Mouse (Mus musculus) B cell, adult 2 months (primary cell): ENCODE data around the gene Sap30l.

ENCODE experiments used
- DNase-seq, 2 experiments: peaks; one replicate each; pipeline ENCODE4 v3.0.0; 2022

Sap30l gene

DNA sequence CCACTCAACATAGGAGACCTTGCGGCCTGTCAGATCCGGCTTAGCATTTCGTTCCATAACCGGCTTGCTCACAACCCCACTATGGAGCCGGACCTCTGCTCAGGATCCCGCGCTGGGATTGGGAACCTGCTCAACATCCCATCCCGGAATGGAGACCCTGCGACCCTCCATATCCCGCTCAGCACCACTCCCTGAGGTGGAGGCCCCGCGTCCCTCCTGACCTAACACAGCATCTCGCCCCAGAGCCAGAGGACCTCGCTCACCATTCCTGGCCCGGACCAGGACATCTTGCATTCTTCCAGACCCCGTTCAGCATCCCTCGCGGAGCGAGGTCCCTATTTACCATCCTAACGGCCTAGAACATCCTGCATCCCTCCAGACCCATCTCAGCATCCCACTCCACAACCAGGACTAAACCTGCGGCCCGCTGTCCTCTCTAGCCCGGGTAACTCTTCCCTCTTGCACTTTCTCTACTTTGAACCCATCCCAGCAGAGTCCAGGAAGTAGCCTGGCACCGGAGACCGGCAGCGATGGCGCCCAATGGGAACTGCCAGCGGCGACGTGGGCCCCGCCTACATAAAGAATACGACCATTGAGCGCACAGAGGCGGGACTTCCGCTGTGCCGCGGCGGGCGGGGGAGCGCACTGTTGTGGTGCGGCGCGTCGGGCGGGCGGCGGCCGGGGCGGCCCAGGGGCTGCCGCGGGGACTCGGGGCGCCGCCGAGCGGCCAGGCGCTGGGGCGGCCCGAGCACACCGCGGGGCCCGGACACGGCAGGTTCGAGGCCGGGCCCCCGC, at the start of gene Sap30l:
Gene Sap30l (plus strand): TSS at position 667 of the 795 bp plus-strand sequence.
- DNase-seq, result peak; percentile 97

- DNase-seq, result no peak
Observed at GRCm38 (mm10) chr11:57753538-57754203, 47.8 kb upstream of the Sap30l start.

DNA sequence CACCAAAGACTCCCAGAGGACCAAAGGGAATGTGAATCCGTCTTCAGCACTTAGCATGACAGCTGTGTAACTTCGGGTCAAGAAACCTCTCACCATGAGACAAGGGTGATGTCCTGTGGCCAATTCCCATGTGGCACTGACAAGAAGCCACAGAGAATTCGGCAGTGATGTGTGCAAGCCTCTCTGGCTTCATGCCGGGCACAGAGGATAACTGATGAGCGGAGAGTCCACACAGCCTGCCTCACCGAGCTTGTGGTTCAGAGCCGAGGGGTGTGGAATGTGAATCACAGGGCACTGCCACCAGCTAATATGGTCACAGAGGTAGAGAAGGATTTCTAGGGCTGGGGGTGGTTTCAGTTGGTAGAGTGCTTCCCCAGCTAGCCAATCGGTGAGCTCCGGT, 42.8 kb upstream of the Sap30l start:
- no peak for DNase-seq

- no peak for DNase-seq
Observed at GRCm38 (mm10) chr11:57760509-57761058, 40.9 kb upstream of the Sap30l start.

DNA sequence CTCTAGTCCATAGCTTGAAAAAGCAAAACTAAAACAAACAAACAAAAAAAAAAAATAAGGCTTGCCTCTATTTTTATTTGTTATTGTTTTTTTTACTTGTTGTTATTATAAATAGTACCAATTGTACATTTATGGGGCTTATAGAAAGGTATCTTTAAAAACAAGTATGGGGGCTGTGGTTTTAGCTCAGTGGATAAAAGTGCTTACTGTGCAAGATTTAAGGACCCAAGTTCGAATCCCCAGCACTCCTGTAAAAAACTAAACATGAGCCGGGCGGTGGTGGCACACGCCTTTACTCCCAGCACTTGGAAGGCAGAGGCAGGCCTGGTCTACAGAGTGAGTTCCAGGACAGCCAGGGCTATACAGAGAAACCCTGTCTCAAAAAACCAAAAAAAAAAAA, 40.1 kb upstream of the Sap30l start:
- DNase-seq, result no peak

- DNase-seq, result peak; percentile 17 to 25
Observed at GRCm38 (mm10) chr11:57764124-57764523, 37.3 kb upstream of the Sap30l start.

DNA sequence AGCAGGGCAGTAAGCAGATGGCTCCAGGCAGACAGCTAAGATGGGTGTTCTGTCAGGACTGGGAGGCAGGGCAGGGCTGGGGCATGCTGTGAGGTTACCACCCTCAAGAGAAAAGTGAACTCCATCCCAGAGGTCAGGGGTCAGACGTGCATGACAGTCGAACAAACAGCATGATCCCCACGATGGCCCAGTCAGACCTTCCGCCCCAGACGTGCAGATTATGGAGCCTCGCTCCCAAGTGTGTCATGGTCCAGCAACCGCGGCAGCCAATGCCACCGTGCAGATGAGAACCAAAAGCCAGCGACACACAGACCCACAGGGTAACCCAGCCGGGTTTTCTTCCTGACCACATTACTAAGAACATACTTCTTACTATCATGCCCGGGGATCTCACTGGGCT, 34.8 kb upstream of the Sap30l start:
- no peak for DNase-seq

- no peak for DNase-seq
Observed at GRCm38 (mm10) chr11:57767171-57767570, 34.3 kb upstream of the Sap30l start.

- DNase-seq, result no peak
Observed at GRCm38 (mm10) chr11:57770776-57771175, 30.7 kb upstream of the Sap30l start.

DNA sequence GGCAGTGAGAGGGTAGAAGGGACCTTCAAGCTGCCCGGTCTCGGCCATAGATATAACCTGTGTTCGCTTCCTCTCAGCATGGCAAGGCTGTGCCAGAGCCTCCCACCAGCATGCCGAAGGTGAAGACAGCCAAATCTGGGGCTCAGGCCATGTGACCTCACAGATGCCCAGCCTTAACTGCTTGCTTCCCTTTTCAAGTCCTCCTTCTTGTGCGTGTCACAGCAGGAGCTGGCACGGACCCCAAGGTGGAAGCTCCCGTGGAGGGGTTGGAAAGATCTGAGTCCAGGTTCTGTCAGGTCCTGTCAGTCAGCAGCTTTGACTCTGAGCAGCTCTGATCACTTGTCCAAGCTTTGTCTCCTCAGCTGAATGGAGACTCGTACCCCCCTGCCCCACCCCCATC, 29.8 kb upstream of the Sap30l start:
- DNase-seq, result no peak

DNA sequence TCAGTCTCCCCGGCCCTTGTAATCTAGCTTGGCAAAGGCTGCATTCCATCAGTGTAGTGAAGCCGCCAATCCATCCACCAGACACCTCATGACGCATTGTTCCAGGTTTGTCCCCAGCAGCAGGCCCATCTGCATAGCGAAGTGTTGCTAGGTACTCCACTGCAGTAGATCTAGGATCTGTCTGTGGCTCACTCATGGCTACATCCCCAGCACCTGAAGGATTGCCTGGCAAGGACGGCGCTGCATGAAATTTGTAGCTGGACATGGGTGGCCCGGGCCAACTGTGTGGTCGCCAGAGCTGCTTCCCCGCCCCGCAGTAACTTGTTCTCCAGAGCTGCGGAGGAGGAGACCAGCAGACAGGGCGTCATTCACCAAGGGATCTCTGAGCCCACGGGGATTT, 28.0 kb upstream of the Sap30l start:
- DNase-seq, result no peak

- no peak for DNase-seq
Observed at GRCm38 (mm10) chr11:57773936-57774335, 27.5 kb upstream of the Sap30l start.

- DNase-seq, result no peak
Observed at GRCm38 (mm10) chr11:57775868-57776267, 25.6 kb upstream of the Sap30l start.

- DNase-seq, result no peak
Observed at GRCm38 (mm10) chr11:57776546-57776945, 24.9 kb upstream of the Sap30l start.

- DNase-seq, result peak; percentile 61 to 64
Observed at GRCm38 (mm10) chr11:57778349-57778748, 23.1 kb upstream of the Sap30l start.

GRCm38 (mm10) chr11:57779824-57780223, 21.6 kb upstream of the Sap30l start:
- DNase-seq, result no peak

GRCm38 (mm10) chr11:57786616-57787418, 14.6 kb upstream of the Sap30l start:
- DNase-seq, result peak in 1 of 2 experiments; percentile 11

- peak; percentile 82 to 83 for DNase-seq
Observed at GRCm38 (mm10) chr11:57787913-57788312, 13.5 kb upstream of the Sap30l start.

DNA sequence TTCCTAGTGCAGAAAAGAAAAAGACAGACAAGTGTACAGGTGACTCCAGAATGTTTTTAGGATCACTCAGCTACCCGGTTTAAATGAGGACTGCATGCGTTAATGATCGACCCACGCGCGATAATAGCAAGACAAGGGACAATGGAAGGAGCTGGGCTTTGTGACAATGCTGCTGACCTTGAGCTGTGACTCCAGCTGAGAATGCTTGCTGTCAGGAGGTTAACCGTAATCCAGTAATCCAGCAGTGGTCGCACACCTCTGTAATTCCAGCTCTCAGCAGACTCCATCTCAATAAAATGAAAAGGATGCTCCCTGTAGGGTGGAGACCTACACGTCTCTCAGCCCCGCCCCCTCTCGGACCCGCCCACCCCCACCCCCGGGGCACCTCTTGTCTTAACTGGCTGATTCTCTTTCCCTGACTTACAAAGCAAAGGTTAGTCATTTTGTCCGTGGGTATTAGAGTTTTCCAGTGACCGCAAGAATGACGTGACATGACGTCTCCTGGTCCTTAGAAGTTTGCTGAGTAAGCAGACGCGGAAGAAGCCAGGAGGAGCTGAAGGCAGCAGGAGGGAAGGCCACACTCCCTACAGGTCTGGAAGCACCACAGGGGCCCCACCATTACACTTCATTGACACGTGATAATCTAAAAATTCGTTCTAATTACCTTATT, 10.4 kb upstream of the Sap30l start:
- DNase-seq, result no peak

- no peak for DNase-seq
Observed at GRCm38 (mm10) chr11:57795086-57795485, 6.4 kb upstream of the Sap30l start.

DNA sequence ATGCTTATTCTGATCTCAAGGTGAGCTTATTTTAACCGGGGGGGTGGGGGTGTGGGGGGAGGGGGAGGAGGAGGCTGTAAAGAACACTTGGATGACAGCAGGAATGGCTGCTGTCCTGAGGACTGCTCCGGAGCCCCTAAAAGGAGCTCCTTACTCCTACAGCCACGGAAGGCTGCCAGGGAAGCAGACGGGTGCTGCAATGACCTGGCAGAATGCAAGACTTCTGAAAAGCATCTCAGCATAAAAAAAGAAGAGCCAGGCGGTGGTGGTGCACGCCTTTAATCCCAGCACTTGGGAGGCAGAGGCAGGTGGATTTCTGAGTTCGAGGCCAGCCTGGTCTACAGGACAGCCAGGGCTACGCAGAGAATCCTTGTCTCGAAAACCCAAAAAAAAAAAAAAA, 3.6 kb upstream of the Sap30l start:
- DNase-seq, result no peak

DNA sequence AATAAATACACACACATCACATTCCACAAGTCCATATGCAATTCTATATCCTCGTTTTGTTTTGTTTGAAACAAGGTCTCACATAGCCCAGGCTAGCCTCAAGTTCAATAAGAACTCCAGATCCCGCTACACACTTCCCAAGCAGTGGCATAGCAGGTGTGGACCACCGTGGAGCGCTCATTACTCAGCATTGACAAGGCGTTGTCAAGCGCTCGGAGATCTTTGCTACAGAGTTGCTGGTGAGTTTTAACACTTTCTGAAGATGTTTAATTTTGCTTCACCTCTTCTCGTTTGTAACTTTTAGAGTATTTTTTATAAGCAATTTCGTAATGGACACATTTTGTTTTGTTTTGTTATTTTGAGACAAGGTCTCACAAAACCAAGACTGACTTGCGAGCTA, 2.0 kb upstream of the Sap30l start:
- no peak for DNase-seq
